Mouse (Mus musculus) right cerebral cortex, postnatal 4 days (tissue): Measurements from ENCODE around the gene Fmo5.

Experiments used
- DNase-seq: peaks from one replicate; pipeline ENCODE4 v3.0.0-alpha.2; 2022

Gene Fmo5

DNA sequence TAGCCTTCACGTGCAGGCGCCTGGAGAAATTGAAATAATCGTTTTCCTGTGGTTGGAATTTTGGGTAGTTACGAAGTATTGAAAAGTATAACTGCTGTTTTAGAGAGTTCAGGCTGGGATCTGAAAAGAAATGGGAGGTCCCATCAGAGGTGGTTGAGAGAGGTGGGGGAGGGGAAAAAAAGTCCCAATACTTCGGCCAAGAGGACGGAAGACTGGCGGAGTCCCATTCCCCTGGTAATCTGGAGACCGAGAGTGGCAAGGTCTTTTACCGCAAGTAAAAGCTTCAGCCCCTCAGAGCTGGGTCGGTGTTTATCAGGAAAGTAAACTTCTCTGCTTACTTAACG is 53.5 kb downstream of the Fmo5 start:
- no peak for DNase-seq

DNA sequence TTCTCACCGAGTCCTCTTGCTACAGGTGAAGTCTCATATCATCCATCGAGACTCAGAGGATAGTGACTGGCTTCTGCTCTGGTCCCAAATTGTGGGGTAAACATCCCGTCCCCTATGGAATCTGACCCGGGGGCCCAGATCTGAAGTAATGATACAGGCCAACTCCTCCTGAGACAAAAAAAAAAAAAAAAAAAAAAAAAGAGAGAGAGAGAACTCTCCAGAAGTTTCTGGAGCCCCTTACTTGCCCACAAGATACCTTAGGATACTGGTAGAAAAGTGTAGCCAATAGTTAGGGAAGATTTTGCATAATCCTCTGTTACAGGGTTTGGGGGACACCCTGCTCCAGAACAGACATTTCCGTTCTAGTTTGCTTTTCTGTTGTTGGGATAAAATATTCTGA is 54.0 kb downstream of the Fmo5 start:
- no peak for DNase-seq

DNA sequence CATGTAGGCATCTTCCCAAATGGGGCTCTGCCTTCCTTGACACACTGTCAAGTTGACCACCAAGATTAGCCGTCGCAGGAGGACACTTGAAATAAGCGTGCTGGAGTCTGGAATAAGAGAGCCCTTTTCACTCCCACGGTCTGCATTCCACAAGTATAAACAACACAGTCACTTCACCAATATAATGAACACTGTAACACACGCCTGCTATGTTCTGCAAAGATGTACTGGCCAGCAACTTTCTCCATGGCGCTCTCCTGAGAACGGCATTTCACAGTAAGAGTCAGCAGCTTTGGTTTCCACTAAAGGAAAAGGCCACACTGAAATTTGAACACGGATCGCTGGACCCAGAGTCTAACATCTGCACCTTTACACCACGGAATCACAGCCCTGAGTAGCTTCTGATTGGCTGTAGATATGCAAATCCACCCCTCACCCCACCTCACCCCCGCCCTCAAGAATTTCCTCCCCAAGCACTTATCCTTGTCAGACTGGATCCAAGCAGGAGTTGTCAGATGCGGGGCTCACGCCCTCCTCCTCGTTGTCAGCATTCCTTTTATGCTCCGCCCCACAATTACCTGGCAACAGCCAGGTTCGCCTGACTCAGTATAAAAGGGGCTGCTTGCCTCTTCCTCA is 55.1 kb downstream of the Fmo5 start:
- no peak for DNase-seq

- DNase-seq = no peak
Measured at GRCm38 (mm10) chr3:97686372-97687117, 57.9 kb downstream of the Fmo5 start.

DNA sequence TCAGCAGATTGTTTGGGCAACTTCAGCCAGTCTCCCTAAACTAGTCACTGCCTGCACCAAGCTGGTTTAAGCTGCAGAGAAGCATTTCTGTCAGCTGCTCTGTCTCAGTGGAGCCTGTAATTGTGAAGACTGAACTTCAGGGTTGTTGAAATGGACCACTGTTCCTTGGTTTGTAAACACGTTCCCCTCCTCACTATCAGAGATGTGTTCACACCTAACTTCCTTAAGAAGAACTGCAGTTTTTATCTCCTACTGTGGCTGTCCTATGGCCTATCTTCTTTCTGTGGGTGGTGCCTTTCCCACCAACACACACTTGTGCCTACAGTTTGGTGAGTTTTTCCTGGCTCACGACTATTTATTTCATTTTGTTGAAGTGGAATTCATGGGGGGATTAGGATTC is 60.7 kb downstream of the Fmo5 start:
- no peak for DNase-seq

- no peak for DNase-seq
Measured at GRCm38 (mm10) chr3:97690590-97690989, 62.0 kb downstream of the Fmo5 start.

DNA sequence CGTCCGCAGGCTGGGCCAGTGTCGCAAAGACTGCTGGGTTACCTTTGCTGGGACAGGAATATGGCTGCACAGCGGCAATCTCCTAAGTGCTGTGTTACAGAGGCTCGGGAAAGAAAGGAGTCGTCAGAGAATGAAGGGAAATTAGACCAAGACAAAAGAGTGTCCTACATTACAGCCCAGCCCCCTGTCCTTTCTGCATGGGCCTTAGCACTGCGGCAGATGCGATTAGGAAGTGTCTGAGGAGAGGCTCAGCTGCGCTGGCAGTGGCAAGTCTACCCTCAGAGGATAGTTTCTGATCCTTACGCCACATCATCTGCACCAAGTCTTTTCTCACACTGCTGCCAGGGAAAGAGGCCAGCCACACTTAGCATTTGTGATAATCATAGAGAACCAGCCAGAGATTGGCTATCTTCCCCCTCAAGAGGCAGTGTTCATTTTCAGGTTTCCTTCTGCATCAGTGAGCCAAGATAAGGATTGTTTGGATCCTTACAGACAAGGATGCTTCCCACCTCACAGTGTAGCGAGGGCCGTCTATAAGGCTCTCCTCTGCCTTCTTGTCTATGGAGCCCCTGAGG is 62.9 kb downstream of the Fmo5 start:
- DNase-seq = no peak

- no peak for DNase-seq
Measured at GRCm38 (mm10) chr3:97693806-97694205, 65.2 kb downstream of the Fmo5 start.

GRCm38 (mm10) chr3:97696866-97697265 is 68.3 kb downstream of the Fmo5 start:
- DNase-seq = no peak

DNA sequence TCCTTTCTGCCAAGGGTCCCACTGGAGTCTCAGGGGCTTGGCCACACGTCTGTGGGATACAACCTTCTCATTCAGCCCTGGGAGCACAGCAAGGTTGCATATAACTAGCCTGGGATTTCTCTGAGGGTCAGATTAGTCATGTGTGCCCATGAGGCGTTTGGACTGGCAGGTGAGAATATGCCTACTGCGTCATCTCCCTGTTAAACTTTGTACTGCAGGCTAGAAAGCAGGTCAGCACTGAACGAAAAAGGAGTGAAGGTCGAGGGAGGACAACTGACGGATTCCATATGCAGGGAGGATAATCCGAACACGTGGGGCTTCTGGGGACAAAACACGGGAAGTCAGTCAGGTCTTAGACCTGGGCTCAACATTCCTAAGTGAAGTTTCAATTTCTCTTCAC is 68.7 kb downstream of the Fmo5 start:
- DNase-seq = no peak

GRCm38 (mm10) chr3:97699061-97699460 is 70.5 kb downstream of the Fmo5 start:
- DNase-seq = no peak

- DNase-seq = no peak
Measured at GRCm38 (mm10) chr3:97701198-97701597, 72.6 kb downstream of the Fmo5 start.

GRCm38 (mm10) chr3:97702448-97703080 is 74.0 kb downstream of the Fmo5 start:
- no peak for DNase-seq
